Mouse (Mus musculus) left cerebral cortex, adult 6 months (tissue): ENCODE data around the gene Prr23a2. TPM values are rescaled to one million over a fixed set of nuclear protein-coding genes. Genes with fewer than 3 reads are reported as not detected.

Experiments
- long read RNA-seq, 2 experiments: library from polyadenylated mRNA; unstranded; transcript quantifications; one replicate each; pipeline ENCODE4 v2.0.0; 2019 to 2020
- polyA plus RNA-seq: library from polyadenylated mRNA; unstranded; fragments of <200 nt; fragmentation: Nextera tagmentation; gene quantifications from 2 replicates; pipeline ENCODE4 v1.2.3, GENCODE M21; 2021

The Prr23a2 gene
- polyA plus RNA-seq: not detected in 2 replicates
- long read RNA-seq, experiment 1: 0 reads
- long read RNA-seq, experiment 2: 0 reads

GRCm38 (mm10) chr9:98856210-98856609 lies at the start of gene Prr23a2:
Gene Prr23a2, plus strand, starts transcription at chr9:98856494.

GRCm38 (mm10) chr9:98842117-98842516 lies 14.2 kb upstream of the Prr23a2 start, which contains the start of gene Prr23a1:
Gene Prr23a1, plus strand, starts transcription at chr9:98842503.

GRCm38 (mm10) chr9:98864571-98864970 lies 8.3 kb downstream of the Prr23a2 start, which contains the start of gene Prr23a3:
Gene Prr23a3, plus strand, starts transcription at chr9:98864767.

GRCm38 (mm10) chr9:98902819-98903218 lies 46.5 kb downstream of the Prr23a2 start, which contains the start of gene 7420426K07Rik:
Gene 7420426K07Rik, plus strand, starts transcription at chr9:98903119.

Other genes starting within 250 kb of the Prr23a2 start
- gene Prr23a1, start 14.0 kb upstream of the Prr23a2 start, polyA plus RNA-seq: not detected in 2 replicates
- not detected in 2 replicates for gene Prr23a3, start 8.3 kb downstream of the Prr23a2 start, polyA plus RNA-seq
- not detected in 2 replicates for gene 7420426K07Rik, start 46.6 kb downstream of the Prr23a2 start, polyA plus RNA-seq
- 0.10 and 0.24 TPM in 2 replicates for gene Foxl2, start 98.8 kb downstream of the Prr23a2 start, polyA plus RNA-seq
- gene Faim, start 129.9 kb downstream of the Prr23a2 start, polyA plus RNA-seq: 58.6 and 65.6 TPM in 2 replicates
- 0.12 TPM in 1 of 2 replicates, not detected in the other for gene Gm1123, start 179.2 kb downstream of the Prr23a2 start, polyA plus RNA-seq